Mouse (Mus musculus): ENCODE measurements around the gene Ankmy1. TPM values are rescaled to one million over a fixed set of nuclear protein-coding genes. Genes with fewer than 3 reads are reported as not detected.
A peak's percentile ranks its signal among the peaks of the same experiment; 100 is the strongest.

The Ankmy1 gene
- polyA plus RNA-seq, 1 experiment from 2014 or later = 1.2 TPM

DNA sequence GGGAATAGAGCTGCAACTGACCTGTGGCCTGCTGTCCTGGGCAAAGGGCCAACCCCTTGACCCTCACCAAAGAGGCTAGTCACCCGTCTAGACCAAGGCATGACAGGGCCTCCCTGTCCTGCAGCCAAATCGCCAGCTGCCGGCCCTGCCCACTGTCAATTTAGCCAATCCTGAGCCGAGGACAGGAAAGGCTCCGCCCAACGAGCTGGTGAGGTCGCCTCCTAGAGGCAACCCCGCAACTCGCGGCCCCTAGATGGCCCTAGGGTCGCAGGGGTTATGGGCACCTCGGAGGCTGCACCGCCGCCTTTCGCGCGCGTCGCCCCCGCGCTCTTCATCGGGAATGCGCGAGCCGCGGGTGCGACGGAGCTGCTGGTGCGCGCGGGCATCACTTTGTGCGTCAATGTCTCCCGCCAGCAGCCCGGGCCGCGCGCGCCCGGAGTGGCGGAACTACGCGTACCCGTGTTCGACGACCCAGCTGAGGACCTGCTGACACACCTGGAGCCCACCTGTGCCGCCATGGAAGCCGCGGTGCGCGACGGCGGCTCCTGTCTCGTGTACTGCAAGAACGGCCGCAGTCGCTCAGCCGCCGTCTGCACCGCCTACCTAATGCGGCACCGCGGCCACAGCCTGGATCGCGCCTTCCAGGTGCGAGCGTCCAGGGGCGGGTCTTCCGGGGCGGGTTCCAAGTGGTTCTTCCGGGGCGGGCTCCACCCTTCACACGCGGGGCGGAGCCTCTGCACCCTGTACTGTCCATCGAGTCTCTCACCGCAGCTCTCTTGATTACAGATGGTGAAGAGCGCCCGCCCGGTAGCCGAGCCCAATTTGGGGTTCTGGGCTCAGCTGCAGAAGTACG, 4.3 kb upstream of the Ankmy1 start, which contains the start of gene Dusp28:
Gene Dusp28 (plus strand): TSS at position 203 of the 853 bp plus-strand sequence.
- Histone ChIP-seq H3K4me1 (replicated peaks; ENCODE audit: control insufficient read depth, insufficient read depth, low read length) (peaks cover 38% of the 10 kb centered on the region), H3K27ac (peak within 1 kb of the TSS; percentile 86), H3K9me3 (ENCODE audit: control insufficient read depth, low read length) (no peaks in the 10 kb centered on the region), H3K4me3 (replicated peaks; ENCODE audit: low read length) (peak within 1 kb of the TSS; percentile 63), H3K9ac (peak within 1 kb of the TSS; percentile 66), H3K4me2 (replicated peaks) (peak within 1 kb of the TSS; percentile 60), H3K36me3 (replicated peaks; ENCODE audit: control insufficient read depth, insufficient read depth) (no peaks in the 10 kb centered on the region), H3K27me3 (ENCODE audit: control insufficient read depth, insufficient read depth, low read length) (0 out of 2 replicates have a peak, but pooled peaks cover under 1% of the 10 kb centered on the region)
- DNase-seq (ENCODE audit: low spot score) = peak; percentile 83
- under 1% methylated on average over 81 of the region's 81 CpGs for WGBS
- peak; percentile 89 for ATAC-seq (ENCODE audit: low FRiP score)

- DNase-seq (ENCODE audit: low spot score) = no peak
- no peaks in the 10 kb centered on the region for H3K9me3 ChIP-seq (ENCODE audit: control insufficient read depth, low read length)
- no peak overlapping the region for H3K9ac ChIP-seq
- no peak for ATAC-seq (ENCODE audit: low FRiP score)
- H3K4me2 ChIP-seq (replicated peaks) = peak overlapping the region; percentile 60; the same call in 1 of the 2 replicates
- H3K27me3 ChIP-seq (ENCODE audit: control insufficient read depth, insufficient read depth, low read length) = 0 out of 2 replicates have a peak, but pooled peaks cover 11% of the 10 kb centered on the region
- 0 out of 2 replicates have a peak overlapping the region, but pooled peaks have one; percentile 63 for H3K4me3 ChIP-seq (replicated peaks; ENCODE audit: low read length)
- no peak overlapping the region for H3K27ac ChIP-seq
- no peaks in the 10 kb centered on the region for H3K36me3 ChIP-seq (replicated peaks; ENCODE audit: control insufficient read depth, insufficient read depth)
- H3K4me1 ChIP-seq (replicated peaks; ENCODE audit: control insufficient read depth, insufficient read depth, low read length) = peaks cover 30% of the 10 kb centered on the region
- WGBS = 96% methylated on average over 2 of the region's 2 CpGs
These were observed 3.1 kb upstream of the Ankmy1 start for GRCm38 (mm10) chr1:92905703-92906310.

DNA sequence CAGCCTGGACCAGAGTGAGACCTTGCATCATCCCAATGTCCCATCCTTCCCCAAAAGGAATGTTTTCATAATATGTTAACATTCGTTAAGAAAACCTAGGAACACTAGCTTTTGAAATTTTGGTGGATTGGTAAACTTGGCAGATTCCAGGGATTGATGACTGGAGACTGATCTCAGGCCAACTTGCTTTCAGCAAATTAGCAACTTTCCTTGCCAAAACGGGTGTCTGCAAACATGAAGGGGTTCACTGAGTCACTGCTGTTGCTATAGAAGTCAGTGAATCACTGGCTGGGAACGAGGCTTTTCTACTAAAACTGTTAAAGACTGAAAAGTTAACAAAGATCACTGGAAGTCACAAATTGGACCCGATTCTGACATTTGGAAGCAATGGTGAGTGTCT, 921 bp upstream of the Ankmy1 start:
- ATAC-seq (ENCODE audit: low FRiP score) = no peak
- no peaks in the 10 kb centered on the region for H3K36me3 ChIP-seq (replicated peaks; ENCODE audit: control insufficient read depth, insufficient read depth)
- H3K4me2 ChIP-seq (replicated peaks) = no peak overlapping the region
- peaks cover 20% of the 10 kb centered on the region for H3K4me1 ChIP-seq (replicated peaks; ENCODE audit: control insufficient read depth, insufficient read depth, low read length)
- no peak overlapping the region for H3K9ac ChIP-seq
- no peak overlapping the region for H3K4me3 ChIP-seq (replicated peaks; ENCODE audit: low read length)
- 0 out of 2 replicates have a peak, but pooled peaks cover 11% of the 10 kb centered on the region for H3K27me3 ChIP-seq (ENCODE audit: control insufficient read depth, insufficient read depth, low read length)
- whole genome bisulfite sequencing = 70% methylated on average over 4 of the region's 4 CpGs
- H3K9me3 ChIP-seq (ENCODE audit: control insufficient read depth, low read length) = no peaks in the 10 kb centered on the region
- H3K27ac ChIP-seq = no peak overlapping the region
- DNase-seq (ENCODE audit: low spot score) = no peak

DNA sequence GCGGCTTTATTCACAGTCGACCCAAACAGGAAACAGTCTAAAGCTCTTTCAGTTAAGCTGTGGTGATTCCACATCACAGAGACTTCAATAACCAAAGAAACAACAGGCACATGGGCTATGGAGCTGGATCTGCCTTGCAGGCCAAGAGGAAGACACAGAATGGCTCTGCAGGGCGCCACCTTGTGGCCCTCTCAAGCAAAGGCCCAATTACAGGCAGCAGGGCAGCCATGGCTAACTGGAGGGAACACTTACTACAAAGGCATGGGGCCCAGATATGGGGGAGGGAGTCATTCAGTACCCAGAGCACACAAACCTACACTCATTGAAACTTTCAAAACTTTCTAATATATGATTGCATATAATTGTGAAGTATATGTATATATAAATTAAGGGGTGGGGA, 7.6 kb downstream of the Ankmy1 start:
- Histone ChIP-seq H3K4me2 (replicated peaks) (no peak overlapping the region), H3K9me3 (ENCODE audit: control insufficient read depth, low read length) (no peaks in the 10 kb centered on the region), H3K4me1 (replicated peaks; ENCODE audit: control insufficient read depth, insufficient read depth, low read length) (no peaks in the 10 kb centered on the region), H3K27ac (no peak overlapping the region), H3K9ac (no peak overlapping the region), H3K4me3 (replicated peaks; ENCODE audit: low read length) (no peak overlapping the region), H3K27me3 (ENCODE audit: control insufficient read depth, insufficient read depth, low read length) (no peaks in the 10 kb centered on the region), H3K36me3 (replicated peaks; ENCODE audit: control insufficient read depth, insufficient read depth) (no peaks in the 10 kb centered on the region)
- 13% methylated on average over 3 of the region's 3 CpGs for WGBS
- peak; percentile 82 for DNase-seq (ENCODE audit: low spot score)
- peak; percentile 75; the same call in 1 of the 2 replicates for ATAC-seq (ENCODE audit: low FRiP score)

GRCm38 (mm10) chr1:92893896-92894295, 8.8 kb downstream of the Ankmy1 start:
- Histone ChIP-seq H3K27me3 (ENCODE audit: control insufficient read depth, insufficient read depth, low read length) (no peaks in the 10 kb centered on the region), H3K9me3 (ENCODE audit: control insufficient read depth, low read length) (no peaks in the 10 kb centered on the region), H3K9ac (no peak overlapping the region), H3K4me2 (replicated peaks) (no peak overlapping the region), H3K27ac (no peak overlapping the region), H3K4me3 (replicated peaks; ENCODE audit: low read length) (no peak overlapping the region), H3K4me1 (replicated peaks; ENCODE audit: control insufficient read depth, insufficient read depth, low read length) (no peaks in the 10 kb centered on the region), H3K36me3 (replicated peaks; ENCODE audit: control insufficient read depth, insufficient read depth) (no peaks in the 10 kb centered on the region)
- WGBS = 81% methylated on average over 3 of the region's 3 CpGs
- DNase-seq (ENCODE audit: low spot score) = no peak
- no peak for ATAC-seq (ENCODE audit: low FRiP score)

DNA sequence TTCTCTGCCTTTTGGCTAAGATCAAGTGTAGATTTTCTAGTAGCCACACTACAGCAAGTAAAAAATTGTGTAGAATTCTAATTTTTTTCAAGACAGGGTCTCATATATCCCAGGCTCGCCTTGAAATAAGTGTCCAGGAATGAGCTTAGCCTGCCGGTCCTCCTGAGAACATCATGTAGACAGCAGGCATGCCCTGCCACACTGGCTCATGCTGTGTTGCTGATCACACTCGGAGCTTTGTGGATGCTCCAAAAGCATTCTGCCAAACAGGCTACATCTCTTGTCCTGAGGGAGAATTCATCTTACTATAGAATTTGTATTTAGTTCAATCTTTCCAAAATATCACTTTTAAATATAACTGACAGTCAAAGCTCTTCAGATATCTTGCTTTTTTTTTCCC, 9.9 kb downstream of the Ankmy1 start:
- no peak for DNase-seq (ENCODE audit: low spot score)
- H3K4me2 ChIP-seq (replicated peaks) = no peak overlapping the region
- no peaks in the 10 kb centered on the region for H3K9me3 ChIP-seq (ENCODE audit: control insufficient read depth, low read length)
- H3K36me3 ChIP-seq (replicated peaks; ENCODE audit: control insufficient read depth, insufficient read depth) = no peaks in the 10 kb centered on the region
- no peak overlapping the region for H3K4me3 ChIP-seq (replicated peaks; ENCODE audit: low read length)
- WGBS = 72% methylated on average over 3 of the region's 3 CpGs
- H3K27ac ChIP-seq = no peak overlapping the region
- no peak overlapping the region for H3K9ac ChIP-seq
- no peaks in the 10 kb centered on the region for H3K27me3 ChIP-seq (ENCODE audit: control insufficient read depth, insufficient read depth, low read length)
- ATAC-seq (ENCODE audit: low FRiP score) = no peak
- H3K4me1 ChIP-seq (replicated peaks; ENCODE audit: control insufficient read depth, insufficient read depth, low read length) = no peaks in the 10 kb centered on the region

DNA sequence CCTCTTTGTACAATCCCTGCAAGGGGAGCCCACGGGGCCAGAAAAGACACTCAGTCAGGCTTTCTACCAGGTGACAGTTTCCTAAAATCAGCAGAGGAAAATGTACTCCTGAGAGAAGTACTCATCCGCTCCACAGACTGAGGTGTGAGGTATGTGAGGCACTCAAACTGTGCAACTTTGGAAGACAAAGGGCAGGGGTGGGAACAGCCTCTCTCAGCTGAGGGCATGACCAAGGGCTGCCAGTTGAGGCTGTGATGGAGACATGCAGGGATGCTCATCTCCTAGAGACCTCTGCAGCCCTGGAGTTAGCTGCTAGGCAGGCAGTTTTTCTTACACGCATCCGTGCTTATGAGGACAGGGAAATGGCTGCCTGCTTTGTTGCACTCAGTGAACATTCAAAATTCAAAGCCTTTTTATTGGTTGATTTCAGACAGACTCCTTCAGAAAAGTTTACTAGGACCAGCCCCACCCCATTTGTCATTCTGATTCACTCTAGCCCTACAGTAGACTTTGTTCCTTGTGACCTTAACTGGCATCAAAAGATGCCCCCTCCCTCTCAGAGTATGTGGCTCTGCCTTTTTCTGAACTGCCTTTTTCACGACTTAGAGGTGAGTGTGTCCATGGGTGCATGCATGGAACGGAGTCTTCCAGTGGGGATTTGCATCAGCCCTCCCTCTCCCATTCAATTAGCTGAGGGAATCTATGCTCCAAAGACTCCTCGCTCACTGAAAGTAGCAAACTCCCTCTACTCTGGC, 13.6 kb downstream of the Ankmy1 start:
- Histone ChIP-seq H3K36me3 (replicated peaks; ENCODE audit: control insufficient read depth, insufficient read depth) (no peaks in the 10 kb centered on the region), H3K27me3 (ENCODE audit: control insufficient read depth, insufficient read depth, low read length) (no peaks in the 10 kb centered on the region), H3K4me1 (replicated peaks; ENCODE audit: control insufficient read depth, insufficient read depth, low read length) (no peaks in the 10 kb centered on the region), H3K9ac (no peak overlapping the region), H3K4me2 (replicated peaks) (no peak overlapping the region), H3K27ac (no peak overlapping the region), H3K4me3 (replicated peaks; ENCODE audit: low read length) (no peak overlapping the region), H3K9me3 (ENCODE audit: control insufficient read depth, low read length) (no peaks in the 10 kb centered on the region)
- no peak for DNase-seq (ENCODE audit: low spot score)
- ATAC-seq (ENCODE audit: low FRiP score) = no peak
- WGBS = 73% methylated on average over 7 of the region's 7 CpGs

DNA sequence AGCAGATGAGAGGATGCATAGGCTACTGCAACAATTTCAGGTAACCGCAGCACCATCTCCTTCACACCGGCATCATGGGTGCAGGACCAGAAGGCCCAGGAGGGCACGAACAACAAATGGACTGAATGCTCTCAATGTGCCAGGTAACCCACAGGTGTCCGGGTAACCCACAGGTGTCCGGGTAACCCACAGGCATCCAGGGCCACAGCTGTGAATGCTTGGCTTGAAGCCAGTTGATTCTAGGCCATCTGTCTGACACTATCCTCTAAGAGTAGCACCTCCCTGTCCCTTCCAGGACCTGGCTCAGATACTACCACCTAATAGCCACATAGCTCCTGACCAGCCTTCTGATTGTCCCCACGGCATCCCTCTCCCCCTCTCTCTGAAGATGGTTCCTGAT, 20.7 kb downstream of the Ankmy1 start:
- Histone ChIP-seq H3K36me3 (replicated peaks; ENCODE audit: control insufficient read depth, insufficient read depth) (no peaks in the 10 kb centered on the region), H3K9ac (no peak overlapping the region), H3K4me2 (replicated peaks) (no peak overlapping the region), H3K9me3 (ENCODE audit: control insufficient read depth, low read length) (no peaks in the 10 kb centered on the region), H3K4me1 (replicated peaks; ENCODE audit: control insufficient read depth, insufficient read depth, low read length) (no peaks in the 10 kb centered on the region), H3K4me3 (replicated peaks; ENCODE audit: low read length) (no peak overlapping the region), H3K27me3 (ENCODE audit: control insufficient read depth, insufficient read depth, low read length) (no peaks in the 10 kb centered on the region), H3K27ac (no peak overlapping the region)
- WGBS = 92% methylated on average over 6 of the region's 6 CpGs
- DNase-seq (ENCODE audit: low spot score) = no peak
- no peak for ATAC-seq (ENCODE audit: low FRiP score)

GRCm38 (mm10) chr1:92880101-92880500, 22.6 kb downstream of the Ankmy1 start:
- Histone ChIP-seq H3K27ac (no peak overlapping the region), H3K9me3 (ENCODE audit: control insufficient read depth, low read length) (no peaks in the 10 kb centered on the region), H3K36me3 (replicated peaks; ENCODE audit: control insufficient read depth, insufficient read depth) (no peaks in the 10 kb centered on the region), H3K4me2 (replicated peaks) (no peak overlapping the region), H3K27me3 (ENCODE audit: control insufficient read depth, insufficient read depth, low read length) (no peaks in the 10 kb centered on the region), H3K4me3 (replicated peaks; ENCODE audit: low read length) (no peak overlapping the region), H3K4me1 (replicated peaks; ENCODE audit: control insufficient read depth, insufficient read depth, low read length) (no peaks in the 10 kb centered on the region), H3K9ac (no peak overlapping the region)
- DNase-seq (ENCODE audit: low spot score) = no peak
- WGBS = 87% methylated on average over 5 of the region's 5 CpGs
- ATAC-seq (ENCODE audit: low FRiP score) = no peak

Measured in hindbrain, embryonic 14.5 days (tissue).